Comparison of ENCODE assay signal across 9 mouse cellular contexts in genomic region chr5:140606386-140606785, GRCm38 (mm10). TPM values are rescaled to one million over a fixed set of nuclear protein-coding genes. Genes with fewer than 3 reads are reported as not detected.
DNase-seq lines count a peak whose midpoint lies in the region; ATAC-seq and TF ChIP-seq lines count a peak whose summit lies in the region.
"Had no signal": no experiment of that assay in that cellular context is flagged by ENCODE, and none has a peak within 500 bp of the region (broad histone marks: within the 10 kb centered on the region; RNA-seq: fewer than 3 reads in every experiment).

No protein-coding gene starts in this region.

- peaks cover 32% of the 10 kb centered on the region for H3K4me1 ChIP-seq in testis, adult 2 months (ENCODE audit: control insufficient read depth, insufficient read depth, low read length)
- H3K4me1 ChIP-seq in heart, embryonic 15.5 days (replicated peaks): peaks cover 55% of the 10 kb centered on the region
- peaks cover 67% of the 10 kb centered on the region for H3K4me1 ChIP-seq in limb, embryonic 15.5 days
- peaks cover 55% of the 10 kb centered on the region for H3K4me1 ChIP-seq in stomach, embryonic 15.5 days

- no peak for DNase-seq in testis, postnatal 14 days (ENCODE audit: low spot score)
- DNase-seq in urinary bladder, postnatal 36 days (ENCODE audit: low spot score in 2 of 2): no peak
- no peak for DNase-seq in layer of hippocampus, adult 2 months (ENCODE audit: low spot score in 2 of 2)
- no peak for DNase-seq in right cerebral cortex, postnatal 4 days

- peak overlapping the region; percentile 87 for H3K4me2 ChIP-seq in heart, embryonic 15.5 days
- H3K4me2 ChIP-seq in limb, embryonic 15.5 days: peak overlapping the region; percentile 91
- H3K4me2 ChIP-seq in stomach, embryonic 15.5 days: peak overlapping the region; percentile 83

- H3K9ac ChIP-seq in heart, embryonic 15.5 days: no peak overlapping the region
- no peak overlapping the region for H3K9ac ChIP-seq in limb, embryonic 15.5 days
- H3K9ac ChIP-seq in stomach, embryonic 15.5 days: no peak overlapping the region

- no peaks in the 10 kb centered on the region for H3K9me3 ChIP-seq in heart, embryonic 15.5 days (replicated peaks)
- no peaks in the 10 kb centered on the region for H3K9me3 ChIP-seq in limb, embryonic 15.5 days
- no peaks in the 10 kb centered on the region for H3K9me3 ChIP-seq in stomach, embryonic 15.5 days

- peak overlapping the region; percentile 78 for H3K4me3 ChIP-seq in testis, adult 2 months (ENCODE audit: control insufficient read depth, low read depth, low read length)
- peak overlapping the region; percentile 54 for H3K4me3 ChIP-seq in heart, embryonic 15.5 days
- peak overlapping the region; percentile 57 for H3K4me3 ChIP-seq in limb, embryonic 15.5 days
- peak overlapping the region; percentile 70 for H3K4me3 ChIP-seq in stomach, embryonic 15.5 days (replicated peaks)
- no peak overlapping the region; the same call in 1 of the 2 replicates for H3K4me3 ChIP-seq in layer of hippocampus, adult 2 months

- no peaks in the 10 kb centered on the region for H3K36me3 ChIP-seq in testis, adult 2 months (ENCODE audit: control insufficient read depth, insufficient read depth, low read length)
- no peaks in the 10 kb centered on the region for H3K36me3 ChIP-seq in heart, embryonic 15.5 days
- H3K36me3 ChIP-seq in limb, embryonic 15.5 days: no peaks in the 10 kb centered on the region
- H3K36me3 ChIP-seq in stomach, embryonic 15.5 days: no peaks in the 10 kb centered on the region

- no peak for TF ChIP-seq POLR2A in testis, adult 2 months (IDR thresholded peaks at IDR 0.05; ENCODE audit: control insufficient read depth, low read depth, low read length)

- H3K27ac ChIP-seq in testis, adult 2 months (ENCODE audit: control insufficient read depth, insufficient read depth, low read depth, low read length): no peak overlapping the region
- no peak overlapping the region for H3K27ac ChIP-seq in heart, embryonic 15.5 days
- peak overlapping the region; percentile 47; the same call in 1 of the 2 replicates for H3K27ac ChIP-seq in limb, embryonic 15.5 days
- peak overlapping the region; percentile 76 for H3K27ac ChIP-seq in stomach, embryonic 15.5 days
- H3K27ac ChIP-seq in layer of hippocampus, adult 2 months: no peak overlapping the region
- H3K27ac ChIP-seq: macrophage had no signal

- H3K27me3 ChIP-seq in testis, adult 2 months (ENCODE audit: control insufficient read depth, insufficient read depth, low read length): no peaks in the 10 kb centered on the region; the same call in none of the 2 replicates
- peaks cover 66% of the 10 kb centered on the region for H3K27me3 ChIP-seq in heart, embryonic 15.5 days
- H3K27me3 ChIP-seq in limb, embryonic 15.5 days: peaks cover 51% of the 10 kb centered on the region
- peaks cover 12% of the 10 kb centered on the region for H3K27me3 ChIP-seq in stomach, embryonic 15.5 days (replicated peaks)

- no peak for TF ChIP-seq CTCF in testis, adult 2 months (IDR thresholded peaks at IDR 0.05; ENCODE audit: control insufficient read depth, insufficient read depth, insufficient replicate concordance, low read depth, low read length)
- TF ChIP-seq CTCF in layer of hippocampus, adult 2 months (conservative IDR thresholded peaks at IDR 0.05): no peak

- WGBS in heart, embryonic 15.5 days: 1% methylated on average over 23 of the region's 23 CpGs
- WGBS in limb, embryonic 15.5 days: 1% methylated on average over 23 of the region's 23 CpGs
- under 1% methylated on average over 23 of the region's 23 CpGs for WGBS in stomach, embryonic 15.5 days

- no peak for ATAC-seq in heart, embryonic 15.5 days (replicated peaks; ENCODE audit: insufficient number of reproducible peaks, insufficient read depth, low FRiP score, low read depth)
- no peak for ATAC-seq in limb, embryonic 15.5 days (ENCODE audit: insufficient number of reproducible peaks, low FRiP score, low TSS enrichment, low read depth)
- ATAC-seq in stomach, embryonic 15.5 days (ENCODE audit: insufficient read depth, low FRiP score, low read depth): no peak

RNA-seq across cellular contexts. Expression of gene Lfng, which starts 0.7 kb away (rescaled TPM):
- polyA plus RNA-seq in testis, adult 2 months (2012; rRNA removed): 1.4 TPM in 2 replicates
- 5.0 and 7.9 TPM in 2 replicates for polyA plus RNA-seq in heart, embryonic 15.5 days (2015; fragmentation: Nextera tagmentation; extraction: Ambion mirVana)
- 16.9 and 19.7 TPM in 2 replicates for polyA plus RNA-seq in limb, embryonic 15.5 days (2015; fragmentation: Nextera tagmentation; extraction: Ambion mirVana)
- polyA plus RNA-seq in stomach, embryonic 15.5 days (2015; fragmentation: Nextera tagmentation; extraction: Ambion mirVana): 24.5 and 25.6 TPM in 2 replicates
- 10 to 100 TPM; 23.9 to 24.8 TPM for total RNA-seq in layer of hippocampus, adult 2 months (2021)

RNA-seq across cellular contexts. Expression of gene Grifin, which starts 41.5 kb away (rescaled TPM):
- not detected in 2 replicates for polyA plus RNA-seq in testis, adult 2 months (2012; rRNA removed)
- polyA plus RNA-seq in heart, embryonic 15.5 days (2015; fragmentation: Nextera tagmentation; extraction: Ambion mirVana): 1.1 TPM in 1 of 2 replicates, not detected in the other
- 0.31 TPM in 1 of 2 replicates, not detected in the other for polyA plus RNA-seq in limb, embryonic 15.5 days (2015; fragmentation: Nextera tagmentation; extraction: Ambion mirVana)
- polyA plus RNA-seq in stomach, embryonic 15.5 days (2015; fragmentation: Nextera tagmentation; extraction: Ambion mirVana): 0.23 and 0.39 TPM in 2 replicates
- total RNA-seq in layer of hippocampus, adult 2 months (2021): not detected
- polyA plus RNA-seq: macrophage had no signal

RNA-seq across cellular contexts. Expression of gene Ttyh3, which starts 42.4 kb away (rescaled TPM):
- 16.2 and 18.3 TPM in 2 replicates for polyA plus RNA-seq in testis, adult 2 months (2012; rRNA removed)
- 20.3 and 28.9 TPM in 2 replicates for polyA plus RNA-seq in heart, embryonic 15.5 days (2015; fragmentation: Nextera tagmentation; extraction: Ambion mirVana)
- polyA plus RNA-seq in limb, embryonic 15.5 days (2015; fragmentation: Nextera tagmentation; extraction: Ambion mirVana): 29.9 and 34.1 TPM in 2 replicates
- 31.9 and 38.0 TPM in 2 replicates for polyA plus RNA-seq in stomach, embryonic 15.5 days (2015; fragmentation: Nextera tagmentation; extraction: Ambion mirVana)
- total RNA-seq in layer of hippocampus, adult 2 months (2021): 100 to 1,000 TPM; 187 to 201 TPM

Comparison
In these comparisons a context has a peak if more than half of its experiments do, and no peak if none do; other contexts are left out.
1. H3K27ac ChIP-seq: peak in limb, embryonic 15.5 days (single experiment) and stomach, embryonic 15.5 days (single experiment); none in testis, adult 2 months (single experiment), heart, embryonic 15.5 days (single experiment) and layer of hippocampus, adult 2 months (single experiment).
2. Peak in every context shown above with its lines, with median percentiles within 50 percentile points of each other: H3K4me2 ChIP-seq.